Mouse (Mus musculus) liver, adult 2 months (tissue): ENCODE results near the gene Gab1.

ENCODE experiments used
- CTCF ChIP-seq: fragments of 200-500 bp; IDR thresholded peaks from 2 replicates; pipeline ENCODE4 v1.5.1; 2011; ENCODE audit warnings: low read depth, low read length, control low read depth
- POLR2A ChIP-seq: fragments of 200-500 bp; IDR thresholded peaks from 2 replicates; pipeline ENCODE4 v1.6.1; 2011; ENCODE audit warnings: low read length, control low read depth; ENCODE audit not compliant: insufficient read depth; ENCODE audit errors: extremely low read depth

DNA sequence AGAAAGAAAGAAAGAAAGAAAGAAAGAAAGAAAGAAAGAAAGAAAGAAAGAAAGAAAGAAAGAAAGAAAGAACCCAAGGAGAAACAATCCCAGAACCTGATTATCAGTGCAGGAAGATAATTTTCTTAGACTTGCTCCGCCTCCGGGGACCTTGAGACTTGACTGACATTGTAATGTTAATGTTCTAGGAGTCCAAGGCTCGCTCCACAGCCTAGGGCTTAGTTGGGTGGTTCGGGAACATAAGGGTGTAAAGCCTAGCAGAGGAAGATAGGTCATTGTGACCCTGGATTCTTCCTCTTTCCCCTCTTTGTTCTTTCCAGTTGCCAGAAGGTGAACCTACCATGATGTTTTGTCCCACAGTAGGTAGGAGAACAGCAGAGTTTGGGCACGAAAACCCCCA lies 31.1 kb upstream of the Gab1 start:
- TF ChIP-seq CTCF (no peak), POLR2A (no peak)
